9 mouse cellular contexts compared by ENCODE assay signal in the genomic region with DNA sequence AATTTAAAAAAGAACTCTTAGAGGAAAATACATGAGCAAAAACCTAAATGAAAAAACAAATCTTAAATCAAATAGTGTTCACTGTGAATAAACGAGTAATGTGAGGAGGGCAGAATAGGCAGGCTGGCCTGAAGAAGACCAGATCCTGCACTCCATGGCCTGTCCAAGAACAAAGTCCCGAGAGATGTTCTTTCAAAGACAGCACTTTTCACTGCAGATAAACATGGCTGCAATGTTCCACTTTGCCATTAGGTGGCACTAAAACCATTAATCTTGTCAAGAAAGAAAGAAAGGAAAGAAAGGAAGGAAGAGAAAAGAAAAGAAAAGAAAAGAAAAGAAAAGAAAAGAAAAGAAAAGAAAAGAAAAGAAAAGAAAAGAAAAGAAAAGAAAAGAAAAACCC. TPM values are rescaled to one million over a fixed set of nuclear protein-coding genes. Genes with fewer than 3 reads are reported as not detected.
DNase-seq lines count a peak whose midpoint lies in the region; ATAC-seq lines count a peak whose summit lies in the region.
"Had no signal": no experiment of that assay in that cellular context is flagged by ENCODE, and none has a peak within 500 bp of the region (broad histone marks: within the 10 kb centered on the region; RNA-seq: fewer than 3 reads in every experiment).

No protein-coding gene starts in this region.

- H3K9ac ChIP-seq in liver, embryonic 12.5 days = no peak overlapping the region
- no peak overlapping the region for H3K9ac ChIP-seq in neural tube, embryonic 11.5 days (ENCODE audit: low read length)

- no peak overlapping the region for H3K4me2 ChIP-seq in liver, embryonic 12.5 days
- no peak overlapping the region for H3K4me2 ChIP-seq in neural tube, embryonic 11.5 days (ENCODE audit: low read depth)

- H3K9me3 ChIP-seq in liver, embryonic 12.5 days (replicated peaks) = no peaks in the 10 kb centered on the region
- H3K9me3 ChIP-seq in neural tube, embryonic 11.5 days (ENCODE audit: control insufficient read depth, low read length) = no peaks in the 10 kb centered on the region

- no peaks in the 10 kb centered on the region for H3K27me3 ChIP-seq in liver, embryonic 12.5 days (replicated peaks)
- no peaks in the 10 kb centered on the region for H3K27me3 ChIP-seq in neural tube, embryonic 11.5 days (ENCODE audit: control insufficient read depth, insufficient read depth, low read length)

- H3K4me3 ChIP-seq in liver, embryonic 12.5 days = no peak overlapping the region
- H3K4me3 ChIP-seq in neural tube, embryonic 11.5 days (ENCODE audit: low read depth, low read length) = no peak overlapping the region

- no peak overlapping the region for H3K27ac ChIP-seq in liver, embryonic 12.5 days
- H3K27ac ChIP-seq in neural tube, embryonic 11.5 days (ENCODE audit: low read depth, low read length) = no peak overlapping the region
- H3K27ac ChIP-seq: macrophage had no signal

- ATAC-seq in liver, embryonic 12.5 days = no peak
- ATAC-seq in neural tube, embryonic 11.5 days (ENCODE audit: insufficient read depth, low FRiP score, low TSS enrichment) = peak; percentile 60; the same call in 1 of the 2 replicates

- peak; percentile 59 for DNase-seq in liver
- peak; percentile 70 for DNase-seq in Muller cell, postnatal 12 days (ENCODE audit: inconsistent ontology term)
- DNase-seq in cerebellum, adult 8-10 months = peak; percentile 72
- peak; percentile 50 for DNase-seq in gastrocnemius, postnatal 10 days
- peak; percentile 29 to 63 for DNase-seq in layer of hippocampus, postnatal 14 days (ENCODE audit: low spot score in 2 of 2)
- DNase-seq in neural tube, embryonic 11.5 days (ENCODE audit: low spot score) = peak; percentile 62
- peak; percentile 29 for DNase-seq in yolk sac, embryonic 10.5 days (ENCODE audit: low spot score)

- H3K36me3 ChIP-seq in liver, embryonic 12.5 days = peaks cover 9% of the 10 kb centered on the region; the same call in 1 of the 2 replicates
- no peaks in the 10 kb centered on the region for H3K36me3 ChIP-seq in neural tube, embryonic 11.5 days (ENCODE audit: control insufficient read depth, insufficient read depth, low read length)

- WGBS in liver, embryonic 12.5 days (ENCODE audit: insufficient replicate concordance) = 7% methylated on average over 2 of the region's 2 CpGs
- WGBS in neural tube, embryonic 11.5 days = 9% methylated on average over 2 of the region's 2 CpGs

- peaks cover 17% of the 10 kb centered on the region for H3K4me1 ChIP-seq in liver, embryonic 12.5 days
- no peaks in the 10 kb centered on the region for H3K4me1 ChIP-seq in neural tube, embryonic 11.5 days (ENCODE audit: control insufficient read depth, insufficient read depth, low read length)

RNA-seq across cellular contexts. Expression of a gene that starts 49.8 kb away (rescaled TPM):
- polyA plus RNA-seq in liver, embryonic 12.5 days (2016; fragmentation: Nextera tagmentation; extraction: Ambion mirVana) = 55.7 and 55.8 TPM in 2 replicates
- 10 to 100 TPM; 14.2 to 21.4 TPM for total RNA-seq in gastrocnemius, postnatal 10 days (2021)
- total RNA-seq in layer of hippocampus, postnatal 14 days (2021) = 100 to 1,000 TPM; 215 to 218 TPM
- 12.7 and 14.1 TPM in 2 replicates for polyA plus RNA-seq in neural tube, embryonic 11.5 days (2014; fragmentation: Nextera tagmentation; extraction: Ambion mirVana)

Comparison
In these comparisons a context has a peak if more than half of its experiments do, and no peak if none do; other contexts are left out.
1. RNA of a gene that starts 49.8 kb away (total RNA-seq): 215 to 218 TPM in layer of hippocampus, postnatal 14 days; 14.2 to 21.4 TPM in gastrocnemius, postnatal 10 days; every median in the first group is over 4 times any median in the second.
2. Peak in every context shown above with its lines, with median percentiles within 50 percentile points of each other: DNase-seq.